Mouse (Mus musculus) limb, embryonic 14.5 days (tissue): Measurements from ENCODE around the gene Hspb7. TPM values are rescaled to one million over a fixed set of nuclear protein-coding genes. Genes with fewer than 3 reads are reported as not detected.

Source experiments
- ATAC-seq: fragments of 200-750 bp; cut with Nextera tagmentation; 2 replicates; pipeline ENCODE4 v1.8.0; 2017; ENCODE audit warnings: low read depth, moderate number of reproducible peaks, moderate TSS enrichment; ENCODE audit not compliant: low FRiP score
- DNase-seq: peaks from one replicate; pipeline ENCODE4 v3.0.0-alpha.2; 2015; ENCODE audit warnings: low spot score
- H3K27ac ChIP-seq: fragments of 300-500 bp; sonication (generic); replicated peaks from 2 replicates; pipeline ENCODE4 v1.5.1; 2014; ENCODE audit warnings: low read depth, mild to moderate bottlenecking, low read length, moderate library complexity, mixed read lengths
- H3K27me3 ChIP-seq: fragments of 300-500 bp; sonication (generic); 2 replicates; pipeline ENCODE4 v1.6.1; 2014; ENCODE audit warnings: low read length, mixed read lengths; ENCODE audit not compliant: control insufficient read depth, insufficient read depth
- H3K36me3 ChIP-seq: fragments of 300-500 bp; sonication (generic); 2 replicates; pipeline ENCODE4 v1.6.1; 2014; ENCODE audit warnings: mild to moderate bottlenecking, low read length, moderate library complexity, mixed read lengths; ENCODE audit not compliant: control insufficient read depth, insufficient read depth
- H3K4me1 ChIP-seq: fragments of 300-500 bp; sonication (generic); 2 replicates; pipeline ENCODE4 v1.6.1; 2014; ENCODE audit warnings: antibody characterized with exemption, low read length, mixed read lengths; ENCODE audit not compliant: control insufficient read depth, insufficient read depth
- H3K4me2 ChIP-seq: fragments of 300-500 bp; sonication (generic); replicated peaks from 2 replicates; pipeline ENCODE4 v1.6.1; 2014; ENCODE audit warnings: low read depth, mild to moderate bottlenecking, low read length, moderate library complexity; ENCODE audit not compliant: severe bottlenecking
- H3K4me3 ChIP-seq: fragments of 300-500 bp; sonication (generic); replicated peaks from 2 replicates; pipeline ENCODE4 v1.5.1; 2014; ENCODE audit warnings: low read length
- H3K9ac ChIP-seq: fragments of 300-500 bp; sonication (generic); 2 replicates; pipeline ENCODE4 v1.6.1; 2014; ENCODE audit warnings: mild to moderate bottlenecking, low read depth, low read length, moderate library complexity; ENCODE audit not compliant: severe bottlenecking
- H3K9me3 ChIP-seq: fragments of 300-500 bp; sonication (generic); 2 replicates; pipeline ENCODE4 v1.6.1; 2016; ENCODE audit warnings: low read length; ENCODE audit not compliant: control insufficient read depth
- POLR2A ChIP-seq: fragments of 200-500 bp; IDR thresholded peaks from 2 replicates; pipeline ENCODE4 v1.8.0; 2012; ENCODE audit warnings: inconsistent platforms, mild to moderate bottlenecking, moderate library complexity, borderline replicate concordance; ENCODE audit not compliant: insufficient read depth, insufficient read length; ENCODE audit errors: extremely low read depth
- WGBS: fragments of 180-500 bp; shearing (Covaris S2); extraction: QIAGEN DNeasy Blood & Tissue Kit; methylation state at CpG from one replicate; pipeline ENCODE4 v1.1.7; 2014; 5-methylcytosine and 5-hydroxymethylcytosine counted together
- polyA plus RNA-seq, 2 experiments: library from polyadenylated mRNA; depleted of rRNA in 1 of 2; stranded (reverse) in 1 of 2; unstranded in 1 of 2; fragments of >200 nt; fragmentation: Nextera tagmentation in 1 of 2; extraction: Ambion mirVana in 1 of 2; gene quantifications; 2 replicates each; pipeline versions ENCODE4 v1.2.1 to v1.2.3; 2012 to 2014

Hspb7 gene
- polyA plus RNA-seq, 2 experiments = 1.3 to 3.2 TPM

DNA sequence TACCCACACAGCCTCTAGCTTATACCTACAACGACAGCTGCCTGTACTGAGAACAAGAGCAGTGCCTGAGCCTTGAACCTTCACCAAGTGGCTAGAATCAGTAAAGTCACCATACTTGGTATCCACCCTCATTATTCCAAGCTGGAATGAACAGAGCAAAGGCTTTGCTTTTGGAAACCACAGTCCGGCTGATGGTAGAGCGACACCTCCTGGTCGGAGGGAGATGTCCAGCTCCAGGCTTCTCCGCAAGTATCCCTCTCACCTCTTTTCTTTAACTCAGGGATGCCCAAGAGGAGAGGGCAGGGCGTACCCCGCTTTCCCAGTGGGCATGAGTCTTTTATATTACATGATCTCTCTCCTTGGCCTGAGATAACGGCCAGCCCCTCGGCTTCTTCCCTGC lies 9.3 kb downstream of the Hspb7 start:
- no peaks in the 10 kb centered on the region for H3K27me3 ChIP-seq
- no peak for DNase-seq
- TF ChIP-seq POLR2A = no peak
- WGBS = 60% methylated on average over 9 of the region's 9 CpGs
- no peak overlapping the region for H3K27ac ChIP-seq
- peaks cover 16% of the 10 kb centered on the region for H3K4me1 ChIP-seq
- H3K36me3 ChIP-seq = no peaks in the 10 kb centered on the region
- no peak overlapping the region for H3K9ac ChIP-seq
- ATAC-seq = no peak
- H3K4me2 ChIP-seq = no peak overlapping the region
- H3K9me3 ChIP-seq = no peaks in the 10 kb centered on the region
- H3K4me3 ChIP-seq = no peak overlapping the region

- DNase-seq (peak; percentile 62), ATAC-seq (no peak)
- Histone ChIP-seq H3K9me3 (no peaks in the 10 kb centered on the region), H3K4me2 (no peak overlapping the region), H3K4me3 (no peak overlapping the region), H3K36me3 (no peaks in the 10 kb centered on the region), H3K4me1 (peaks cover 5% of the 10 kb centered on the region; the same call in 1 of the 2 replicates), H3K27me3 (no peaks in the 10 kb centered on the region), H3K9ac (no peak overlapping the region), H3K27ac (no peak overlapping the region)
- TF ChIP-seq POLR2A = no peak
- 40% methylated on average over 9 of the region's 9 CpGs for WGBS
Measured at GRCm38 (mm10) chr4:141430997-141431396, 10.4 kb downstream of the Hspb7 start.

DNA sequence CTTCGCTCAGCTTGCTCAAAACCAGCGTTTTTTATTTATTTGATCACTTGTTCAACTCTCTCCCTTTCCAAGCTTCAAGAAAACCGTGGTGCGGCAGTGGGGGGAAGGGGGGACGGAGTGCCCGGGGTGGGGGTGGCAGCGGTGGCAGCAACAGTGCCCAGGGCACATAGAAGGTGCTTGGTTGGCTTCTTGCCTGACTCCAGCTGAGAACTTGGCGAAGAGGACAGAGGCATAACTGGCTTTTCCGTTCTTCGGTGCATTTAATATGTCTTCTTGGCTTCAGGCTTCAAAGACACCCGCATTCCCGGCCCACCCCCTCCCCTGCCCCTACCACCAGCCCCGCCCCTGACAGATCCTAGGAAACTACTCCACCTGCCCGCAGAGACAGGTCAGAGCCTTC lies 12.1 kb downstream of the Hspb7 start:
- H3K36me3 ChIP-seq = no peaks in the 10 kb centered on the region
- ATAC-seq (no peak), DNase-seq (no peak)
- H3K4me1 ChIP-seq = no peaks in the 10 kb centered on the region
- H3K4me3 ChIP-seq = no peak overlapping the region
- 50% methylated on average over 14 of the region's 14 CpGs for WGBS
- H3K9me3 ChIP-seq = no peaks in the 10 kb centered on the region
- H3K9ac ChIP-seq = no peak overlapping the region
- H3K4me2 ChIP-seq = no peak overlapping the region
- H3K27ac ChIP-seq = no peak overlapping the region
- H3K27me3 ChIP-seq = no peaks in the 10 kb centered on the region
- no peak for TF ChIP-seq POLR2A

DNA sequence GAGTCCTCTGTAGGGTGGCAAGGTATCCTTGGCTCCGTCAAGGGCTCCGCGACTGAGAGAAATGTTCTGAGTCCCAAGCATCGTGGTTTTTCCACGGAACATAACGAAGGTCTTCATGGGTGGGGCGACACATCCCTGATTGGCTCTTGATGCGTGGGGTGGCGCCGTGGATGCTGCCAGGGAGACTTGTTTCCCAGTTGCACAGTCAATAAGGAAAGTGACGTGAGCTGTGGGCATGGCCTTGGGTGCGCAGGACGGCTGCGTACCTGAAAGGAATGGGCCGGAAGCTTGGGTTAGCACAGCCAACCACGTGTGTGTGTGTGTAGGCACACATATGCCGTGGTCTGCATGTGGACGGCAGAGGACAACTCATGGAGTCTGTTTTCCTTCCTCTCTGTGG lies 12.6 kb downstream of the Hspb7 start:
- WGBS = 85% methylated on average over 18 of the region's 18 CpGs
- Histone ChIP-seq H3K4me3 (no peak overlapping the region), H3K27ac (no peak overlapping the region), H3K4me2 (no peak overlapping the region), H3K4me1 (no peaks in the 10 kb centered on the region), H3K9ac (no peak overlapping the region), H3K27me3 (no peaks in the 10 kb centered on the region), H3K36me3 (no peaks in the 10 kb centered on the region), H3K9me3 (no peaks in the 10 kb centered on the region)
- no peak for TF ChIP-seq POLR2A
- no peak for ATAC-seq
- no peak for DNase-seq

GRCm38 (mm10) chr4:141435974-141436373 lies 15.4 kb downstream of the Hspb7 start, which contains the start of gene Srarp:
TSS of gene Srarp (minus strand) at chr4:141436105.
- ATAC-seq (no peak), DNase-seq (no peak)
- 74% methylated on average over 1 of the region's 1 CpGs for WGBS
- Histone ChIP-seq H3K4me1 (no peaks in the 10 kb centered on the region), H3K4me2 (no peak within 1 kb of the TSS), H3K27ac (no peak within 1 kb of the TSS), H3K4me3 (no peak within 1 kb of the TSS), H3K36me3 (no peaks in the 10 kb centered on the region), H3K27me3 (no peaks in the 10 kb centered on the region), H3K9me3 (no peaks in the 10 kb centered on the region), H3K9ac (no peak within 1 kb of the TSS)
- TF ChIP-seq POLR2A = no peak
